Mouse (Mus musculus): ENCODE data around the gene Snap29.

The Snap29 gene
- long read RNA-seq, experiment 1, partial matches to known transcripts = 4 of 8 reads
- long read RNA-seq, experiment 1, other reads (novel, unspliced or antisense) = 0 of 8 reads
- long read RNA-seq, experiment 2, transcript Snap29-201 (5 exons, 3,447 nt) = major isoform, 5 of 11 reads
- long read RNA-seq, experiment 2, partial matches to known transcripts = 4 of 11 reads
- long read RNA-seq, experiment 2, other reads (novel, unspliced or antisense) = 2 of 11 reads

GRCm38 (mm10) chr16:17405736-17406443 lies at the start of gene Snap29, which contains the start of gene Pi4ka:
TSS of gene Snap29 (plus strand) at chr16:17405986.
TSS of gene Pi4ka (minus strand) at chr16:17406314.
- intact Hi-C loops (cut with DNase I) = loop anchor here (10.0 kb wide), 1 partner anchor 129 kb away; the partner anchor contains the start of gene Thap7

- intact Hi-C loops (cut with DNase I) = no loop called here
Measured at GRCm38 (mm10) chr16:17356031-17356430, 49.8 kb upstream of the Snap29 start.

GRCm38 (mm10) chr16:17358787-17359186 lies 47.0 kb upstream of the Snap29 start:
- intact Hi-C loops (cut with DNase I) = no loop called here

GRCm38 (mm10) chr16:17382306-17382705 lies 23.5 kb upstream of the Snap29 start:
- intact Hi-C loops (cut with DNase I) = no loop called here

GRCm38 (mm10) chr16:17383594-17384326 lies 22.0 kb upstream of the Snap29 start:
- intact Hi-C loops (cut with DNase I) = no loop called here

GRCm38 (mm10) chr16:17392784-17393183 lies 13.0 kb upstream of the Snap29 start:
- intact Hi-C loops (cut with DNase I) = no loop called here

GRCm38 (mm10) chr16:17402855-17403254 lies 2.9 kb upstream of the Snap29 start:
- intact Hi-C loops (cut with DNase I) = loop anchor here (2.0 to 10.0 kb wide), 2 partner anchors 32 to 132 kb away; partner anchors contain the start of gene Thap7

- intact Hi-C loops (cut with DNase I) = loop anchor here (10.0 kb wide), 1 partner anchor 130 kb away; the partner anchor contains the start of gene Thap7
Measured at GRCm38 (mm10) chr16:17405271-17405696, 502 bp upstream of the Snap29 start.

- intact Hi-C loops (cut with DNase I) = loop anchor here (10.0 kb wide), 1 partner anchor 128 kb away; the partner anchor contains the start of gene Thap7
Measured at GRCm38 (mm10) chr16:17406512-17407231, 886 bp downstream of the Snap29 start.

GRCm38 (mm10) chr16:17409046-17409445 lies 3.3 kb downstream of the Snap29 start:
- intact Hi-C loops (cut with DNase I) = loop anchor here (10.0 kb wide), 1 partner anchor 126 kb away; the partner anchor contains the start of gene Thap7

- intact Hi-C loops (cut with DNase I) = no loop called here
Measured at GRCm38 (mm10) chr16:17410209-17410608, 4.4 kb downstream of the Snap29 start.

GRCm38 (mm10) chr16:17423021-17423420 lies 17.2 kb downstream of the Snap29 start:
- intact Hi-C loops (cut with DNase I) = no loop called here

GRCm38 (mm10) chr16:17432576-17432975 lies 26.8 kb downstream of the Snap29 start:
- intact Hi-C loops (cut with DNase I) = no loop called here

GRCm38 (mm10) chr16:17451541-17452372 lies 46.0 kb downstream of the Snap29 start, which contains the start of gene Crkl:
TSS of gene Crkl (plus strand) at chr16:17451987.
- intact Hi-C loops (cut with DNase I) = no loop called here

GRCm38 (mm10) chr16:17452373-17452715 lies 46.6 kb downstream of the Snap29 start:
- intact Hi-C loops (cut with DNase I) = no loop called here

GRCm38 (mm10) chr16:17456901-17457300 lies 51.1 kb downstream of the Snap29 start:
- intact Hi-C loops (cut with DNase I) = no loop called here

GRCm38 (mm10) chr16:17460254-17460653 lies 54.5 kb downstream of the Snap29 start:
- intact Hi-C loops (cut with DNase I) = no loop called here

- intact Hi-C loops (cut with DNase I) = no loop called here
Measured at GRCm38 (mm10) chr16:17461596-17461995, 55.8 kb downstream of the Snap29 start.

GRCm38 (mm10) chr16:17463184-17463583 lies 57.4 kb downstream of the Snap29 start:
- intact Hi-C loops (cut with DNase I) = no loop called here
